Mouse (Mus musculus) mouse trophoblast stem cell (cell line): Measurements from ENCODE around the gene Nup214.

Experiments used
- in situ Hi-C, 2 experiments: fragments of 300-500 bp; cut with MseI, MboI; formaldehyde crosslinking; loops; 2 replicates in 1 of 2; 3 replicates in 1 of 2; pipeline ENCODE4 v1.15.1; 2025

Nup214 gene

DNA sequence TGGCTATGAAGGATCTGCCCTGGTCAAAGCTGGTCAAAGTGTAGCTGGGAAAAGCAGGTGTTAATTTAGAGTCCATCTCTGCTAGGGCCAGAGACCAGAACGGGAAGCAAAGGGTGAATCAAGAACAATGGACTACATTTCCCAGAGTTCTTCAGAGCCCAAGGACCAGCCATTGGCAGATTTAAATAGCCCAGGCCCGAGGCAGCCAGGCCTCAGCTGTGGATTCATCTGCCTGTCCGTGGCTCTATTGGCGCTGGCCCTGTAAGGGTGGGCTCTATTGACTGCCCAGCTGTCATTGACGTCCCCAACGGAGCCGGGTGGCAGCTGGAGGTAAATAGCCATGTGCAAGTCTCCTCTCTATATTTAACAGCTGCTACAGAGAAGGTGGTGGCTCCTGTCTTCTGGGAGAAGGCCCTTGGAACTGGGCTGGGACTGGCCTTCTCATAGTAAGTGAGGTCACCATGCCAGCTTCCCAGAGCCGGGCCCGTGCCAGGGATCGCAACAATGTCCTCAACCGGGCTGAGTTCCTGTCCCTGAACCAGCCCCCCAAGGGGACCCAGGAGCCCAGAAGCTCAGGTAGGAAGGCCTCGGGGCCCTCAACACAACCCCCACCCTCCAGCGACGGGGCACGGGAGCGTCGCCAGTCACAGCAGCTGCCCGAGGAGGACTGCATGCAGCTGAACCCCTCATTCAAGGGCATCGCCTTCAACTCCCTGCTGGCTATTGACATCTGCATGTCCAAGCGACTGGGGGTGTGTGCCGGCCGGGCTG lies 121.3 kb downstream of the Nup214 start, which contains the start of gene Plpp7:
Gene Plpp7, plus strand, starts transcription at position 178 of the 771 bp plus-strand sequence.
- in situ Hi-C loops, result no loop called here

DNA sequence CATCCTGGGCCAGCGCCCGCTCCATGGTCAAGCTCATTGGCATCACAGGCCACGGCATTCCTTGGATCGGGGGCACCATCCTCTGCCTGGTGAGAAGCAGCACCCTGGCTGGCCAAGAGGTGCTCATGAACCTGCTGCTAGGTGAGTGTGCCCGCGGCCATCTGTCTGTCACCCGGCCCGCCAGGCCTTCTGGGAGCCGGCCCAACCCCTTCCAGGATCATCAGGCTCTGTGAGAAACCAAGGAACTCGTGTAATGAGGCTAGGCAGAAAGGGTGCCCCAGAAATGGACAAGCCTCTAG lies 121.8 kb downstream of the Nup214 start:
- in situ Hi-C loops, result no loop called here

DNA sequence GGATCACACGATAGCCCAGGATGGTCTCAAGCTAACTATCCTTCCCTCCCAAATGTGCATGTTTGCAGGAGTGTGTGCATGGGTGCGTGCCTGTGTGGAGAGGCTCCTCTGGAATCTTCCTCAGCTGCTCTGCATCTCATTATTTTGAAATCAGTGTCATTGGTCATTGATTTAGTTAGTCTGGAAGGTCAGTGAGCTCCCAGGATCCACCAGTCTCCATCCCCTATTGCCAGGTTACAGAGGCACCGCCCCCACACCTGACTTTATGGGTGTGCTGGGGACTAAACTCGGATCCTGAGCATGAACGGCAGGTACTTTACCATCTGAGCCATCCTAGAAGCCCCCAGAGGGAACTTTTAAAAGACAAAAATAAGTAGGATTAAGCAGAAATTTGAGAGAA lies 128.7 kb downstream of the Nup214 start:
- in situ Hi-C loops, result no loop called here

DNA sequence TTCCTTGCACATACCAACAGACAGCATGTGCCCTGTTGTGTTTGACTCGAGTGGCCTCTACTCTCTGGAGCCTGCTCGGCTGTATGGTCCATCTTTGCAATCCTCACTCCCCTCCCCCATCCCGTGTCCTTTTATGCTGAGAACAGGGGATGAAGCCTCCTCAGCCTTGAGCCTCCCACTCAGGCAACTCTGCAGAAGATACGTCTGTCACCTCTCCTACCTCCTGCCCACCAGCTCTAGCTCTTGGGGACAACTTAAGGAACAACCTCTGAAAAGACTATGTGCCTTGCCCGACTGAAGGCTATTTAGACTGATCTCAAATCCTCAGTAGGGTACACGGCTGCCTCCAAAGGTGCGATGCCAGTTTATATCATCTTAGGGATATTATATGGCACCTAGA lies 129.3 kb downstream of the Nup214 start:
- in situ Hi-C loops, result no loop called here
